Mouse (Mus musculus) C2C12 (cell line): ENCODE measurements around the gene Ebf4. TPM values are rescaled to one million over a fixed set of nuclear protein-coding genes. Genes with fewer than 3 reads are reported as not detected.

Experiments
- H3K27me3 ChIP-seq: one replicate; pipeline ENCODE4 v1.6.1; 2011; ENCODE audit not compliant: control insufficient read depth, insufficient read depth, insufficient read length
- H3K36me3 ChIP-seq: one replicate; pipeline ENCODE4 v1.6.1; 2011; ENCODE audit not compliant: control insufficient read depth, insufficient read depth
- H3K4me3 ChIP-seq: one replicate; pipeline ENCODE4 v1.5.1; 2011; ENCODE audit warnings: mild to moderate bottlenecking, control low read depth; ENCODE audit not compliant: poor library complexity, insufficient read depth, severe bottlenecking
- H3K79me2 ChIP-seq: one replicate; pipeline ENCODE4 v1.6.1; 2011; ENCODE audit not compliant: control insufficient read depth, insufficient read depth
- H3K79me3 ChIP-seq: one replicate; pipeline ENCODE4 v1.6.1; 2011; ENCODE audit warnings: low read depth, control low read depth
- H3ac ChIP-seq: one replicate; pipeline ENCODE3; 2011; ENCODE audit warnings: low read depth; ENCODE audit not compliant: control insufficient read depth, insufficient read length
- CEBPB ChIP-seq: IDR thresholded peaks from one replicate; pipeline ENCODE4 v1.6.1; 2011; ENCODE audit warnings: low read depth, mild to moderate bottlenecking, control low read depth, moderate library complexity
- CTCF ChIP-seq: IDR thresholded peaks from one replicate; pipeline ENCODE4 v1.5.1; 2011; ENCODE audit not compliant: control insufficient read depth, insufficient read depth, insufficient read length
- FOSL1 ChIP-seq: IDR thresholded peaks from one replicate; pipeline ENCODE4 v1.8.0; 2011; ENCODE audit warnings: mild to moderate bottlenecking, low read length; ENCODE audit not compliant: poor library complexity, insufficient read depth, severe bottlenecking
- MAX ChIP-seq: IDR thresholded peaks from one replicate; pipeline ENCODE4 v1.6.1; 2011; ENCODE audit warnings: mild to moderate bottlenecking, control low read depth
- MYOD1 ChIP-seq: IDR thresholded peaks from one replicate; pipeline ENCODE4 v1.6.1; 2011; ENCODE audit warnings: low read depth; ENCODE audit not compliant: control insufficient read depth, insufficient read length
- MYOG ChIP-seq: IDR thresholded peaks from one replicate; pipeline ENCODE4 v1.6.1; 2011; ENCODE audit not compliant: control insufficient read depth, insufficient read length; ENCODE audit errors: extremely low read depth
- USF1 ChIP-seq: IDR thresholded peaks from one replicate; pipeline ENCODE4 v1.6.1; 2011; ENCODE audit warnings: low read depth, mild to moderate bottlenecking, control low read depth, moderate library complexity
- polyA plus RNA-seq: library from polyadenylated mRNA; unstranded; fragments of >200 nt; fragmentation: generic; extraction: Trizol; gene quantifications from one replicate; pipeline ENCODE4 v1.2.1, GENCODE M21; 2012; ENCODE audit warnings: missing spikeins

Gene Ebf4
- polyA plus RNA-seq, 1 experiment, result 0.07 TPM

DNA sequence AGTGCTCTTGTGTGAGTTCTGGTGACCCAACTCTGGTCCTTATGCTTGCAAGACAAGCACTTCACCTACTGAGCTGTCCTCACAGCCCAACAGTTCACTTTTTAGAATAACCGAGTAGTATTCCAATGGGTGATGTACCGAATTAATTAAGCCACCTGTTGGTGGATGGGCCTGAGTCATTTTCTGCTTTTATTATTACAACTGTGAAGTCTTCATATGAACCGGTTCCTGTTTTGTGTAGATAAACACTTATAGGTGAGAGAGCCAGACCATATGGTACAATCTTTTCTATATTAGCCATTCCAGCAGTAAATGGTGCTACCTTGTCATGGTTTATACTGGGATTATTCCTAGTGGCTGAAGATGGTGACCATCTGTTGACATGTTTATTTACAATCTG lies 117.8 kb downstream of the Ebf4 start:
- no peaks in the 10 kb centered on the region for H3K27me3 ChIP-seq
- no peak for TF ChIP-seq USF1
- no peak for TF ChIP-seq MAX
- no peak for TF ChIP-seq FOSL1
- TF ChIP-seq CTCF, result no peak
- TF ChIP-seq CEBPB, result no peak
- TF ChIP-seq MYOD1, result no peak
- no peaks in the 10 kb centered on the region for H3K79me3 ChIP-seq
- no peak overlapping the region for H3K4me3 ChIP-seq
- H3K36me3 ChIP-seq, result peaks cover 4% of the 10 kb centered on the region
- H3K79me2 ChIP-seq, result no peaks in the 10 kb centered on the region
- H3ac ChIP-seq, result no peak overlapping the region

DNA sequence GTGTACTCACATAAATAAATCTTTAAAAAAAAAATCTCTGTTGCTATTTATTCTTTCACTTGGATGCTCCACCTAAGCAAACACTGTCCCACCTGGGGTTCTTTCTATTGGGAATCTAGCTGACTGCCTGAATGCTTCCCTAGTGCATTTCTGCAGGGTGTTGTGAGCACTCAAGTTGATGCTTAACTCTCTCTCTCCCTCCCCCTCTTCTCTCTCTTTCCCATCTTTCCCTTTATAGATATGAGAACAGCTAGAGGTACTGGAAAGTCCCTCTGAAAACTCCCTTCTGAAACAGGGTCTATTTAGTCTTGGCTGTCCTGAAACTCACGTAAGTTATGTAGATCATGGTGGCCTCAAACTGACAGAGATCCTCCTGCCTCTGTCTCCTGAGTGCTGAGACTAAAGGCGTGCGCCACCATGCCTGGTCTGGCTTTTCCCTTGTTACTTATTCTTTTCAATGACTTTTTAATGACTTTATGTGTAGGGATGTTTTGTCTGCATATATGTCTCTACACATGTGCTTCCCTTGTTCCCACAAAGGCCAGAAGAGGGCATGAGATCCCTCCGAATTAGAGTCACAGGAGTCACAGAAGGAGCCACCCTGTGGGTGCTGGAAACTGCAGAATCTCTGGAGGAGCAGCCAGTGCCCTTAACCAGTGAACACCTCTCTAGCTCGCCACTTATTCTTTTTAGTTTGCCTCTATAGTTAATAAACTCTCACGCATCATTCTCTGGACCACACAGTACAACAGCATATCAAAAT lies 119.3 kb downstream of the Ebf4 start:
- Histone ChIP-seq H3K79me3 (no peaks in the 10 kb centered on the region), H3K79me2 (no peaks in the 10 kb centered on the region), H3K36me3 (peaks cover 13% of the 10 kb centered on the region), H3K27me3 (no peaks in the 10 kb centered on the region), H3ac (no peak overlapping the region), H3K4me3 (no peak overlapping the region)
- TF ChIP-seq FOSL1, result no peak
- no peak for TF ChIP-seq MAX
- no peak for TF ChIP-seq CTCF
- TF ChIP-seq MYOG, result no peak
- no peak for TF ChIP-seq USF1
- no peak for TF ChIP-seq CEBPB

Other genes with a start within 250 kb of the Ebf4 start
- gene Tgm6, start 182.8 kb upstream of the Ebf4 start, polyA plus RNA-seq, result not detected
- 585 TPM for gene Snrpb, start 115.8 kb upstream of the Ebf4 start, polyA plus RNA-seq
- gene Tmc2, start 100.0 kb upstream of the Ebf4 start, polyA plus RNA-seq, result not detected
- gene Nop56, start 20.7 kb upstream of the Ebf4 start, polyA plus RNA-seq, result 293 TPM
- 144 TPM for gene Idh3b, start 10.6 kb upstream of the Ebf4 start, polyA plus RNA-seq
- 0.20 TPM for gene Cpxm1, start 102.4 kb downstream of the Ebf4 start, polyA plus RNA-seq
- gene Gm28372, start 110.1 kb downstream of the Ebf4 start, polyA plus RNA-seq, result not detected
- not detected for gene 1700020A23Rik, start 110.1 kb downstream of the Ebf4 start, polyA plus RNA-seq
- gene Tmem239, start 111.3 kb downstream of the Ebf4 start, polyA plus RNA-seq, result 0.02 TPM
- 44.0 TPM for gene Vps16, start 129.2 kb downstream of the Ebf4 start, polyA plus RNA-seq
- gene Pced1a, start 129.5 kb downstream of the Ebf4 start, polyA plus RNA-seq, result 15.4 TPM
- 31.6 TPM for gene Ptpra, start 155.1 kb downstream of the Ebf4 start, polyA plus RNA-seq